Mouse (Mus musculus): ENCODE data around the gene Enpep. TPM values are rescaled to one million over a fixed set of nuclear protein-coding genes. Genes with fewer than 3 reads are reported as not detected.
A peak's percentile ranks its signal among the peaks of the same experiment; 100 is the strongest.

Gene Enpep
- polyA plus RNA-seq, 1 experiment from 2014 or later = 1.7 TPM

DNA sequence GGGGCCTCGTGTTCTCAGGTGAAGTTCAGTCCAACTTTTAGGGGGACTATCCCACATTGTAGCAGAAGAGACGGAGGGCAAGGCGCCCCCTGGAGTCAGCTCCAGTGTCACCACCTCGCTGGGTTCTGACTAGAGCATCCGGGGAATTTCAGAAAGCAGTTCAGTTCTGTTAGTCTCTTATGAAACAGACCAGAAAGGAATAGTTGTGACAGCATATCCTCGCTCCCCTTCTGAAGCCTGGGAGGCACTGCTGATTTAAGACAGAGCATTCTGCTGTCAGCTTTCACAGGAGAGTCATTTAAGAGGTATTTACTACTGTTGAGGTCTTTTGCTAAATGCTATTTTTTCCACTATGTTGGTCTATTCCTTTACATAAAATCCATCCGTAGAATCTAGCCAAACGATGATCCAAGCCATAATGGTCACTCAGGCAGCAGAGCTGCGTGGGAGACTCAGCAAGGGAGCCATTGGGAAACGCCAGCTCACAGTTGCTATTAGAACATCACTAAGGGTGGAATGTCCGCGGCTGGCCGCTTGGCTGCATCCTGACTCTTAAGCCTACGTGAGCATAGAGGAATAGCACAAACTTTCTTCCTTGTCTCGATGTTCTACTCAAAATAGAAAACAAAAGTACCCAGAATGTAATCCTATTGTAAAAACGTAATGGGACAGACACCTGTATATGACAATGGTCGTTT is 15.3 kb downstream of the Enpep start:
- WGBS = 74% methylated on average over 17 of the region's 17 CpGs
- no peak overlapping the region for H3K4me3 ChIP-seq (replicated peaks; ENCODE audit: low read length)
- H3K4me1 ChIP-seq (replicated peaks; ENCODE audit: control insufficient read depth, insufficient read depth, low read length) = no peaks in the 10 kb centered on the region

DNA sequence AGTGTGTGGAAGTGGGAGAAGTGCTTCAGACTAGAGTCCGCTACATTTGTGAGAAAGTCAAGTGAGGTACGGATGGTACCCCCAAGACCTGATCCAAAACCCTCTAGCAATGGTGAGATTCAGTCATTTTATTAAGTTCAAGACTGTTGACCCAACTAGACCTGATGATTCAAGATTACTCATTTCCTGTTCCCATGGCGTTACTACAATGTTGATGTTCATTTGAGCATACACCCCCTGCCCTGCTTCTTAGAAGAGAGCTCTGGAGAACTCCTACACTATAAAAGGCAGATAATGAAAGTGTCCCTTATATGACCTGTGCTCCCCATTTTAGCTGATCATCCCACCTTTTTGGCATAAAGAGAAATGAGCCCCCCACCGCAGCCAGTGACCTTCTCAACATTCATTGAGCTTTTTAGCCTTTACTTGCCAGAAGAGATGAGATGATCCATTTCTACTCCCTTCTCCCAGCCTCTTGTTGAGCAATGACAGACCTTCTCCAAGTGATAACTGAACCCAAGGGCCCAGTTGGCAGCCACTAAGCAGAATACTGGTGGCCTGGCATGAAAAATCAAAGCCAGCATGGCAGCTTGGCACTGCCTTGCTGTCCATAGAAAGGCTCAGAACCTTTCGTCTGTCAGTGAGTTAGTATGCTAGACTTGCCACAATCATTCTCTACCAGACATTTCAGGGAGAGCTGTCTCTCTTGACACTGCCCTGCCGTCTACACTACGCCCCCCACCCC is 18.7 kb downstream of the Enpep start:
- Histone ChIP-seq H3K4me2 (ENCODE audit: low read length) (no peak overlapping the region), H3K27me3 (replicated peaks; ENCODE audit: control insufficient read depth, insufficient read depth, low read length) (no peaks in the 10 kb centered on the region), H3K9me3 (ENCODE audit: control insufficient read depth, low read length) (no peaks in the 10 kb centered on the region), H3K4me1 (replicated peaks; ENCODE audit: control insufficient read depth, insufficient read depth, low read length) (no peaks in the 10 kb centered on the region), H3K27ac (ENCODE audit: low read length) (no peak overlapping the region), H3K9ac (replicated peaks; ENCODE audit: low read depth, low read length) (no peak overlapping the region), H3K4me3 (replicated peaks; ENCODE audit: low read length) (no peak overlapping the region), H3K36me3 (ENCODE audit: control insufficient read depth, insufficient read depth) (no peaks in the 10 kb centered on the region)
- ATAC-seq = no peak
- 85% methylated on average over 7 of the region's 7 CpGs for WGBS

More for the DNA sequence above, 15.3 kb downstream of the Enpep start:
- Histone ChIP-seq H3K36me3 (ENCODE audit: control insufficient read depth, insufficient read depth) (no peaks in the 10 kb centered on the region), H3K9me3 (ENCODE audit: control insufficient read depth, low read length) (no peaks in the 10 kb centered on the region), H3K27me3 (replicated peaks; ENCODE audit: control insufficient read depth, insufficient read depth, low read length) (no peaks in the 10 kb centered on the region), H3K4me2 (ENCODE audit: low read length) (no peak overlapping the region), H3K27ac (ENCODE audit: low read length) (no peak overlapping the region), H3K9ac (replicated peaks; ENCODE audit: low read depth, low read length) (no peak overlapping the region)
- no peak for ATAC-seq

DNA sequence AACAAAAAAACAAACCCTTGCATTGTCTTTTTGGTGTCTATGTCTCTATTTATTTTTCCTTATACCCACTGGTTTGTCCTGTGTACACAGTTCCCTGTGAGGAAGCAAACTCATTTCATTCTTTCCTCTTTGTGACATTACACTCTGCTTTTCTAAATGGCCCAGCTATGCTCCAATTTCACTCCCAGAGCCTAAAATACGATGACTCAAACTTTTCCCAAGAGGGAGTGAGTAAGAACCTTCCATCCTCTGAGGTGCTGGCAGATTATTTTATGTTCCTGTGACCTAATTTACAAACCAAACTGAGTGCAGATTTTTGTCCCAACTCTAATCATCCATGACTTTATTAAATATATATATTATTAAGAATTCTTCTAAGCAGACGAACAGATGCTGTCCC is 19.3 kb downstream of the Enpep start:
- H3K27me3 ChIP-seq (replicated peaks; ENCODE audit: control insufficient read depth, insufficient read depth, low read length) = no peaks in the 10 kb centered on the region
- H3K4me3 ChIP-seq (replicated peaks; ENCODE audit: low read length) = no peak overlapping the region
- H3K9ac ChIP-seq (replicated peaks; ENCODE audit: low read depth, low read length) = no peak overlapping the region
- no peaks in the 10 kb centered on the region for H3K4me1 ChIP-seq (replicated peaks; ENCODE audit: control insufficient read depth, insufficient read depth, low read length)
- ATAC-seq = no peak
- no peak overlapping the region for H3K27ac ChIP-seq (ENCODE audit: low read length)
- no peaks in the 10 kb centered on the region for H3K36me3 ChIP-seq (ENCODE audit: control insufficient read depth, insufficient read depth)
- no peak overlapping the region for H3K4me2 ChIP-seq (ENCODE audit: low read length)
- no peaks in the 10 kb centered on the region for H3K9me3 ChIP-seq (ENCODE audit: control insufficient read depth, low read length)
- 87% methylated on average over 2 of the region's 2 CpGs for WGBS

DNA sequence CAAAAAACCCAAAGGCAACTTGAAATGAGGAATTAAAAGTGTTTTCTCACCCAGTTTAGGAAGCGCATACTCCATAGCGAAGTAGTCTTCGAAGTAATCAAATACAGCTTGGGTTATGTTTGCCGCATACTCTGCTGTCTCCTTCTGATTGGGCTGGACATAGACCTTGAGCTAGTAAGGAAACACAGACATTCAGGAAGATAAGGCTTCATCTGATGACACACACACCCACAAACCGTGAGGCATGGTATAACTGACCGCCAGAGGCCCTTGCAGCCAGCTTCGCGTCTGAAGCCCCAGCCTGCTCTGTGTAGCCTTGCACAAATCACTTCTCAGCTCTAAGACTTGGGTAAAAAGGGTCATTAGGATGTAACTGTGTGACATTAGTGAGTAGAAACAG is 20.0 kb downstream of the Enpep start:
- no peaks in the 10 kb centered on the region for H3K4me1 ChIP-seq (replicated peaks; ENCODE audit: control insufficient read depth, insufficient read depth, low read length)
- no peaks in the 10 kb centered on the region for H3K27me3 ChIP-seq (replicated peaks; ENCODE audit: control insufficient read depth, insufficient read depth, low read length)
- 94% methylated on average over 8 of the region's 8 CpGs for WGBS
- no peak overlapping the region for H3K27ac ChIP-seq (ENCODE audit: low read length)
- no peak overlapping the region for H3K4me3 ChIP-seq (replicated peaks; ENCODE audit: low read length)
- H3K9me3 ChIP-seq (ENCODE audit: control insufficient read depth, low read length) = no peaks in the 10 kb centered on the region
- no peaks in the 10 kb centered on the region for H3K36me3 ChIP-seq (ENCODE audit: control insufficient read depth, insufficient read depth)
- H3K9ac ChIP-seq (replicated peaks; ENCODE audit: low read depth, low read length) = no peak overlapping the region
- no peak overlapping the region for H3K4me2 ChIP-seq (ENCODE audit: low read length)
- no peak for ATAC-seq

DNA sequence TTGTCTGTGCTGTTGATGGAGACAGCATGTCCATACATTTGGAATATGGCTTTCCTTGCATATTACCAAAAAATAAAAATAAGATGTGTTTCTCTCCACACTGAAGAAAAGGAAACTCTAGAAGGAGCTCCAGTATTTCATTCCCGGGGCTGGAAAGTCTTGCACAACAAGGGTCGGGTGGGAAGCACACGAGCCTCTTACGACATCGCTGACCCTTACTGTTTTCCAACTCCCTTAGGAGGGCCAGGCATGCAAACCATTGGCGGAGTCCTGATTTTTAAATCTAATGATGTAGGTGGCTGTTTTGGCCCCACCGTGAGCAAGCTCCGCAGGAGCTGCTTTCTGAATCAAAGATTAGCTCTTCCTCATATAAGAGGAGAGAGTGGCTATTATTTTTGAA is 20.6 kb downstream of the Enpep start:
- no peak overlapping the region for H3K4me3 ChIP-seq (replicated peaks; ENCODE audit: low read length)
- no peaks in the 10 kb centered on the region for H3K4me1 ChIP-seq (replicated peaks; ENCODE audit: control insufficient read depth, insufficient read depth, low read length)
- H3K9ac ChIP-seq (replicated peaks; ENCODE audit: low read depth, low read length) = no peak overlapping the region
- H3K27ac ChIP-seq (ENCODE audit: low read length) = no peak overlapping the region
- no peak overlapping the region for H3K4me2 ChIP-seq (ENCODE audit: low read length)
- no peaks in the 10 kb centered on the region for H3K9me3 ChIP-seq (ENCODE audit: control insufficient read depth, low read length)
- H3K36me3 ChIP-seq (ENCODE audit: control insufficient read depth, insufficient read depth) = no peaks in the 10 kb centered on the region
- WGBS = 85% methylated on average over 8 of the region's 8 CpGs
- no peaks in the 10 kb centered on the region for H3K27me3 ChIP-seq (replicated peaks; ENCODE audit: control insufficient read depth, insufficient read depth, low read length)
- ATAC-seq = no peak

DNA sequence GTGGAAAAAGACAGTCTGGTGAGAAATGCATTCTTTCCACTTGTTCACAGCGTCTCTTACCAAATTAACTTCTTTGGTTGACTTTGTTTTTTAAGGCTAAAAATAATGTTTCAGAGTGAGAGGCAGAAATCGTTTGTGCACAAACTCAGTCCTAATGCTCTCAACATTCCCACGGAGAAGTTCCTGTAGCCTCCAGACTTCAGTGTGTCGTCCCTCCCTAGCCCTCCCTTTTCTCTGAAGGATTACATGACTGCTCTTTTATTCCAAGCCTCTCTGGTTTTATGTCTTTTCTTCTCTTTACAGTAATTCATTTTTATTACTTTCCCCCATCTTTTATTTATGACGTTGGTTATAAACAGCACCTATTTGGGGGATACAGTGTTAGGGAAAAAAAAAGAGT is 22.6 kb downstream of the Enpep start:
- H3K9ac ChIP-seq (replicated peaks; ENCODE audit: low read depth, low read length) = no peak overlapping the region
- no peak for ATAC-seq
- H3K36me3 ChIP-seq (ENCODE audit: control insufficient read depth, insufficient read depth) = no peaks in the 10 kb centered on the region
- no peaks in the 10 kb centered on the region for H3K27me3 ChIP-seq (replicated peaks; ENCODE audit: control insufficient read depth, insufficient read depth, low read length)
- H3K4me3 ChIP-seq (replicated peaks; ENCODE audit: low read length) = no peak overlapping the region
- H3K4me2 ChIP-seq (ENCODE audit: low read length) = no peak overlapping the region
- no peak overlapping the region for H3K27ac ChIP-seq (ENCODE audit: low read length)
- H3K4me1 ChIP-seq (replicated peaks; ENCODE audit: control insufficient read depth, insufficient read depth, low read length) = no peaks in the 10 kb centered on the region
- H3K9me3 ChIP-seq (ENCODE audit: control insufficient read depth, low read length) = no peaks in the 10 kb centered on the region
- WGBS = 59% methylated on average over 5 of the region's 5 CpGs

DNA sequence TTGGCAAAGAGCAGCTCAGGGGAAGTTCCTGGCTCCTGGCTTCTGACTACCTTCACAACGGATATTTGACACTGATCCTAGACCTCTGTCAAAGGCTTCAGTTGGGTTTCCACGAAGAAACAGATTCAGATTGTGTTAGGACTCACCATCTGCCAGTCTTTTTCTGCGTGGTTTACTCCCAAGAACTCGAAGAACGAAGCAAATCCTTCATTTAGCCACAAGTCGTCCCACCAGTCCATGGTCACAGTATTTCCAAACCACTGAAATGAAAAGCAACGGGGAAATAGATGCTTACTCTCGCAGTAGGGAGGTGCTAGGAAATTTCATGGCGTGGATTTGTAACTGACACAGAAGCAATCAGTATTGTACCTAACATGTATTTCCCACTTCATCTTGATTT is 23.6 kb downstream of the Enpep start:
- no peak overlapping the region for H3K4me2 ChIP-seq (ENCODE audit: low read length)
- no peak overlapping the region for H3K9ac ChIP-seq (replicated peaks; ENCODE audit: low read depth, low read length)
- H3K27ac ChIP-seq (ENCODE audit: low read length) = no peak overlapping the region
- 66% methylated on average over 9 of the region's 9 CpGs for WGBS
- H3K27me3 ChIP-seq (replicated peaks; ENCODE audit: control insufficient read depth, insufficient read depth, low read length) = no peaks in the 10 kb centered on the region
- H3K4me3 ChIP-seq (replicated peaks; ENCODE audit: low read length) = no peak overlapping the region
- no peaks in the 10 kb centered on the region for H3K4me1 ChIP-seq (replicated peaks; ENCODE audit: control insufficient read depth, insufficient read depth, low read length)
- no peak for ATAC-seq
- no peaks in the 10 kb centered on the region for H3K9me3 ChIP-seq (ENCODE audit: control insufficient read depth, low read length)
- H3K36me3 ChIP-seq (ENCODE audit: control insufficient read depth, insufficient read depth) = no peaks in the 10 kb centered on the region

DNA sequence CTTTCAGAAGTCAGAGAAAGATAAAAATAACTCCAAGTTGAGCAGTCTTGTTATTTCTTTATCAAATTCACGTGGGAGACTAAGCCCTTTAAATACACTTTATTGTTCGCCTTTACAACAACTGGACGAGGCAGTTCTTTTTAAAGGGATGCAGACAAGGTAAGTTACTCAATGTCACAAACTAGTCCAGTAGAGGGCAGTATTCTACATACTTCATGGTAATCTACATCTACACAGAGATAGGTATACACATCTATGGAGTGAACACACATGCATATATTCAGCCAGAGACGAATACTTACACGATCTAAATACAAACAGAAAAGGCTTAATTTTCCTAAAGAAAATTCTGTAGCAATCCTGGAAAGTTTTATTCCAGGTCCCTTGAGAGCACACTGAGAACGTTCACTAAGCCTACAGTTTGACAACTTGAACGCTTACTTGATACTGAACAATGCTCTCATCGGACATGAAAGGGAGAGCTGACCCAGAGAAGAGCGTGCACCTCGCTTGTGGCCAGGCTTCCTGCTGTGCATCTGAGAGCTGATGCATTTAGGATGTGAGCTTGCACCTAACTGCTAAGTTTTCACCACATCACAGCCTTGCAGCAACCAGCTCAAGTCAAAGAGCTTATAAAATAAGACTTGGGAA is 24.3 kb downstream of the Enpep start:
- H3K4me2 ChIP-seq (ENCODE audit: low read length) = no peak overlapping the region
- no peak overlapping the region for H3K4me3 ChIP-seq (replicated peaks; ENCODE audit: low read length)
- no peak overlapping the region for H3K27ac ChIP-seq (ENCODE audit: low read length)
- no peaks in the 10 kb centered on the region for H3K27me3 ChIP-seq (replicated peaks; ENCODE audit: control insufficient read depth, insufficient read depth, low read length)
- peak; percentile 93 for ATAC-seq
- H3K4me1 ChIP-seq (replicated peaks; ENCODE audit: control insufficient read depth, insufficient read depth, low read length) = no peaks in the 10 kb centered on the region
- no peaks in the 10 kb centered on the region for H3K9me3 ChIP-seq (ENCODE audit: control insufficient read depth, low read length)
- H3K9ac ChIP-seq (replicated peaks; ENCODE audit: low read depth, low read length) = no peak overlapping the region
- no peaks in the 10 kb centered on the region for H3K36me3 ChIP-seq (ENCODE audit: control insufficient read depth, insufficient read depth)
- WGBS = 33% methylated on average over 10 of the region's 10 CpGs

DNA sequence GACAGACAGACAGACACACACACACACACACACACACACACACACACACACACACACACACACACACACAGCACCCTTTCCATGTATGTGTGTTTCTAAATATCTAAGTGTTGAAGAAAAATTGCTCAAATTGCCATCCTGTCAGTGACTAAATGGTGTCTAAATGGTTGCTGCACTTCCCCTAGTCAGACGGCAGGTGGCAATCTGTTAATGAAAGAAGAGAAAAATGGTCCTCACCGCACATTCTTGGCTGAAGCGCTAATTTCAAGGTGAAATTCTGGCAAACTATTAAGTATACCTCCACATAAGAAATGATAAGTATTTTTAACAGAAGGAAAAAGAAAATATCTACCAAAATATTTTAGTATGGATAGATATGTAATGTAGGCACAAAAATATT is 28.6 kb downstream of the Enpep start:
- Histone ChIP-seq H3K9ac (replicated peaks; ENCODE audit: low read depth, low read length) (no peak overlapping the region), H3K9me3 (ENCODE audit: control insufficient read depth, low read length) (no peaks in the 10 kb centered on the region), H3K4me3 (replicated peaks; ENCODE audit: low read length) (no peak overlapping the region), H3K27ac (ENCODE audit: low read length) (no peak overlapping the region), H3K4me2 (ENCODE audit: low read length) (no peak overlapping the region), H3K4me1 (replicated peaks; ENCODE audit: control insufficient read depth, insufficient read depth, low read length) (no peaks in the 10 kb centered on the region), H3K27me3 (replicated peaks; ENCODE audit: control insufficient read depth, insufficient read depth, low read length) (no peaks in the 10 kb centered on the region), H3K36me3 (ENCODE audit: control insufficient read depth, insufficient read depth) (no peaks in the 10 kb centered on the region)
- 1% methylated on average over 3 of the region's 3 CpGs for WGBS
- ATAC-seq = no peak

Data from forebrain, embryonic 16.5 days (tissue).